In genomic region chr6:85911587-85911986, GRCm38 (mm10) we compare ENCODE assay signal across 8 mouse cellular contexts. TPM values are rescaled to one million over a fixed set of nuclear protein-coding genes. Genes with fewer than 3 reads are reported as not detected.
DNase-seq lines count a peak whose midpoint lies in the region; ATAC-seq and TF ChIP-seq lines count a peak whose summit lies in the region.

TSS of gene Tprkb (plus strand) at chr6:85911865.

- 79% methylated on average over 3 of the region's 3 CpGs for WGBS in limb, embryonic 14.5 days
- WGBS in neural tube, embryonic 15.5 days: 88% methylated on average over 3 of the region's 3 CpGs

- H3K9me3 ChIP-seq in ES-E14 (ENCODE audit: control insufficient read depth, insufficient read depth, low read depth, low read length): no peaks in the 10 kb centered on the region
- H3K9me3 ChIP-seq in limb, embryonic 14.5 days (ENCODE audit: control insufficient read depth, low read length): no peaks in the 10 kb centered on the region
- H3K9me3 ChIP-seq in neural tube, embryonic 15.5 days (replicated peaks): no peaks in the 10 kb centered on the region

- H3K36me3 ChIP-seq in ES-E14 (ENCODE audit: control insufficient read depth, insufficient read depth, low read length, poor library complexity, severe bottlenecking): no peaks in the 10 kb centered on the region
- no peaks in the 10 kb centered on the region for H3K36me3 ChIP-seq in limb, embryonic 14.5 days (ENCODE audit: control insufficient read depth, insufficient read depth, low read length)
- no peaks in the 10 kb centered on the region for H3K36me3 ChIP-seq in neural tube, embryonic 15.5 days

- no peaks in the 10 kb centered on the region for H3K4me1 ChIP-seq in ES-E14 (ENCODE audit: control insufficient read depth in 2 of 2, insufficient read depth in 2 of 2, low read length in 2 of 2, poor library complexity in 1 of 2)
- H3K4me1 ChIP-seq in limb, embryonic 14.5 days (ENCODE audit: control insufficient read depth, insufficient read depth, low read length): peaks cover 10% of the 10 kb centered on the region; the same call in 1 of the 2 replicates
- peaks cover 17% of the 10 kb centered on the region for H3K4me1 ChIP-seq in neural tube, embryonic 15.5 days

- no peak for DNase-seq in ES-E14 (ENCODE audit: low read depth, low spot score)
- DNase-seq in adrenal gland, postnatal 10 days: no peak
- DNase-seq in gastrocnemius, adult 8-10 months (ENCODE audit: low spot score in 2 of 2): no peak
- DNase-seq in limb, embryonic 14.5 days (ENCODE audit: low spot score): no peak
- no peak for DNase-seq in thymus, postnatal 36 days
- no peak for DNase-seq in ovary, postnatal 36 days (ENCODE audit: low spot score)

- TF ChIP-seq POLR2A in limb, embryonic 14.5 days (IDR thresholded peaks at IDR 0.05; ENCODE audit: borderline replicate concordance, extremely low read depth, insufficient read depth, insufficient read length): no peak

- H3K9ac ChIP-seq in ES-E14 (ENCODE audit: insufficient read depth, low read depth, low read length, poor library complexity, severe bottlenecking): no peak within 1 kb of the TSS
- H3K9ac ChIP-seq in limb, embryonic 14.5 days (ENCODE audit: low read depth, low read length, severe bottlenecking): no peak within 1 kb of the TSS
- H3K9ac ChIP-seq in neural tube, embryonic 15.5 days (replicated peaks): no peak within 1 kb of the TSS

- H3K4me2 ChIP-seq in limb, embryonic 14.5 days (replicated peaks; ENCODE audit: low read depth, low read length, severe bottlenecking): no peak within 1 kb of the TSS
- no peak within 1 kb of the TSS for H3K4me2 ChIP-seq in neural tube, embryonic 15.5 days

- no peaks in the 10 kb centered on the region for H3K27me3 ChIP-seq in limb, embryonic 14.5 days (ENCODE audit: control insufficient read depth, insufficient read depth, low read length)
- no peaks in the 10 kb centered on the region for H3K27me3 ChIP-seq in neural tube, embryonic 15.5 days (replicated peaks)

- no peak within 1 kb of the TSS for H3K27ac ChIP-seq in ES-E14 (ENCODE audit: insufficient read depth, low read depth, low read length, poor library complexity, severe bottlenecking)
- H3K27ac ChIP-seq in limb, embryonic 14.5 days (replicated peaks; ENCODE audit: low read depth, low read length): no peak within 1 kb of the TSS
- H3K27ac ChIP-seq in neural tube, embryonic 15.5 days (replicated peaks): no peak within 1 kb of the TSS

- no peak for ATAC-seq in inflammation-experienced regulatory T-cells, adult 6 months
- no peak for ATAC-seq in limb, embryonic 14.5 days (ENCODE audit: low FRiP score, low read depth)
- ATAC-seq in neural tube, embryonic 15.5 days (ENCODE audit: low FRiP score): no peak

- in situ Hi-C loops in ES-E14 (cut with MboI; ENCODE audit: low sequenced_read_pairs in 2 of 2, unreplicated experiment in 2 of 2): no loop called here

- no peak within 1 kb of the TSS for H3K4me3 ChIP-seq in ES-E14 (ENCODE audit: insufficient read depth in 1 of 2, low read depth in 1 of 2, low read length in 2 of 2, poor library complexity in 1 of 2, severe bottlenecking in 1 of 2)
- H3K4me3 ChIP-seq in limb, embryonic 14.5 days (replicated peaks; ENCODE audit: low read length): no peak within 1 kb of the TSS
- H3K4me3 ChIP-seq in neural tube, embryonic 15.5 days (replicated peaks): no peak within 1 kb of the TSS

TF ChIP-seq in ES-E14, 5 proteins besides CTCF, POLR2A, EP300 and RAD21:
- no peak for TF ChIP-seq CHD2 (IDR thresholded peaks at IDR 0.05; ENCODE audit: low read depth, low read length)
- no peak for TF ChIP-seq HCFC1 (IDR thresholded peaks at IDR 0.05; ENCODE audit: borderline replicate concordance, insufficient read depth, low read length)
- TF ChIP-seq ZC3H11A (IDR thresholded peaks at IDR 0.05; ENCODE audit: borderline replicate concordance, low read depth, low read length): no peak
- no peak for TF ChIP-seq ZNF384 (IDR thresholded peaks at IDR 0.05; ENCODE audit: low read depth, low read length)
- TF ChIP-seq MAFK (IDR thresholded peaks at IDR 0.05; ENCODE audit: insufficient read depth, low read depth, low read length): no peak

RNA-seq across cellular contexts. Expression of gene Tprkb, which starts in this region (rescaled TPM):
- 17.2 and 25.3 TPM in 2 replicates for total RNA-seq in ES-E14 (2012; rRNA removed)
- total RNA-seq in adrenal gland, postnatal 10 days (2021): 10 to 100 TPM; 36.5 to 48.1 TPM
- 10 to 100 TPM; 17.1 to 24.6 (median 20.0) TPM for total RNA-seq in gastrocnemius, adult 8-10 months (2022)
- polyA plus RNA-seq in inflammation-experienced regulatory T-cells, adult 6 months (2017; shearing (Covaris generic)): 10 to 100 TPM; 40.0 to 61.3 (median 50.0) TPM
- 27.2 and 30.1 TPM in 2 replicates for polyA plus RNA-seq in limb, embryonic 14.5 days (2012; rRNA removed)
- 25.8 and 31.5 TPM in 2 replicates for polyA plus RNA-seq in limb, embryonic 14.5 days (2014; fragmentation: Nextera tagmentation; extraction: Ambion mirVana)
- polyA plus RNA-seq in neural tube, embryonic 15.5 days (2015; fragmentation: Nextera tagmentation; extraction: Ambion mirVana): 50.5 and 52.4 TPM in 2 replicates
